Mouse (Mus musculus) spleen, adult 12 weeks (tissue): Measurements from ENCODE around the gene Adh7.

Experiments
- DNase-seq: peaks from one replicate; pipeline ENCODE4 v3.0.0; 2022; ENCODE audit warnings: low spot score

The Adh7 gene

GRCm38 (mm10) chr3:138254205-138254604 is 36.6 kb downstream of the Adh7 start:
- DNase-seq, result no peak

DNA sequence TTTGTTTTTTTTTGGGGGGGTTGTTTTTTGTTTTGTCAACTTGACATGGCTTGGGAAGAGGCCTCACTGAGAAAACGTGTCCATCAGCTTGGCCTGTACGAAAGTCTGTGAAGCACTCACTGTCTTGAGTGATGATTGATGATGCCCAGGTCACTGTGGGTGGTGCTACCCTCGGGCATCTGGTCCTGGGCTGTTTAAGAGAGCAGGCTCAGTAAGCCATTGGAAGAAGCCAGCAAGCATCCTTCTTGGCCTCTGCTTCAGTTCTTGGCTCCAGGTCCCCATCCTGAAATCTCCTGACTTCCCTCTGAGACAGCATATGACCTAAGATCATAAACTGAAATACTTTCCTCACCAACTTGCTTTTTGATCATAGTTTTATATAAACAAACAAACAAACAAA is 37.8 kb downstream of the Adh7 start:
- DNase-seq, result no peak

DNA sequence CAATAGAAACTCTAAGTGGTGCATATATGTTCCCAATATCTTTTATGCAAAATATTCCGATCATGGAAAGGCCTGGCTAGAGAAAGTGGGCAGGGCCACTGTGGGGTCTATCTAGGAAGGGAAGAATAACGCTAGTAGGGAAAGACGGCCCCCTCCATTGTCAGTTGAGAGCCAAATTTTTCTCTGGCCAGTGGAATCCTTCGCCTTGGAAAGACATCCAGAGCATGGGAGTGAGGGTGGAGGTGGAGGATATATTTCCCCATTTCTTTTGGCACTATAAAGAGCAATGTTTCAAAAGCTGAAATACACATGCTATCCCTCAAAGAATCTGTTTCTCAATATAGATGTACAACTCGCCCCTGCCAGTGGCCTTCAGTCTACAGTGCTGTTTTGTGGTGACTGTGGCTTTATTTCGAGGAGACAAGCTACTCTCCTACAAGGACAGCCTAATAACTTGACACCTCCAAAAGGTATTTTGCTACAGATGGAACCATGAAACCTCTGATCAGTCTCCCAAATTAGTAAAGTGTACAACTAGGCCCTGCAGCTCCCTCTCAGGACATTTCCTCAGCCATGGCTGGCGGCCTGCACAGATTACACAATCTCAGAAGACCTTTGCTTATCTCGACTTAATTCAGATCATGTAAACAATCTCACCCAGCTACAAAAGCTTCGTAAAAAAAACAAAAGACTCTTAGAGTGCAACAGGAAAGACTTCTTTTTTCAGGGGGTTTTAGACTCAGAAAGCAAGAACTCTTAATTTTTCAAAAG is 38.4 kb downstream of the Adh7 start:
- DNase-seq, result no peak

GRCm38 (mm10) chr3:138260721-138261669 is 43.4 kb downstream of the Adh7 start, which contains the start of gene Adh1:
Adh1 (plus strand) TSS chr3:138260991.
- DNase-seq, result no peak

DNA sequence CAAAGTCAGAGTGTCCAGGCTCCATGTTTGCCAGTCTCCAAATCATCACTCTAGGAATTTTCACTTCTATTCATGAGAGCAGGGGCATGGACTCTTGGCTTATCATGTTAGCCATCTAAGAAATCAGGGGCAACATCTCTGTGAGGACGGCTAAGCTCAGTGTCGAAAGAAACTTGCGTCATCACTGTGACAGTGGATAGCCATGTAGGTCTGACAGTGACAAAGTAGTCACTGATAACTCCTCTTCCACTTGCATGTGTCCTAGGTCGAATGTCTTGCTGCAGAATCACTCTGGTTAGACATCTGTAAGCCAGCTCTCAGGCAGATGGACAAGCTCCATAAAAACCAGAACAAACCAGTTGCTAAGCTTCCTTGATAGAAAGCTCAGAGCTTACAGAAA is 45.0 kb downstream of the Adh7 start:
- DNase-seq, result no peak

GRCm38 (mm10) chr3:138263154-138263930 is 45.8 kb downstream of the Adh7 start:
- DNase-seq, result no peak

- no peak for DNase-seq
These were observed 47.1 kb downstream of the Adh7 start for GRCm38 (mm10) chr3:138264648-138265047.

- no peak for DNase-seq
These were observed 52.9 kb downstream of the Adh7 start for GRCm38 (mm10) chr3:138270507-138270906.

GRCm38 (mm10) chr3:138271297-138271696 is 53.7 kb downstream of the Adh7 start:
- no peak for DNase-seq

- no peak for DNase-seq
These were observed 55.5 kb downstream of the Adh7 start for GRCm38 (mm10) chr3:138273080-138273479.

- no peak for DNase-seq
These were observed 57.5 kb downstream of the Adh7 start for GRCm38 (mm10) chr3:138275100-138275499.

DNA sequence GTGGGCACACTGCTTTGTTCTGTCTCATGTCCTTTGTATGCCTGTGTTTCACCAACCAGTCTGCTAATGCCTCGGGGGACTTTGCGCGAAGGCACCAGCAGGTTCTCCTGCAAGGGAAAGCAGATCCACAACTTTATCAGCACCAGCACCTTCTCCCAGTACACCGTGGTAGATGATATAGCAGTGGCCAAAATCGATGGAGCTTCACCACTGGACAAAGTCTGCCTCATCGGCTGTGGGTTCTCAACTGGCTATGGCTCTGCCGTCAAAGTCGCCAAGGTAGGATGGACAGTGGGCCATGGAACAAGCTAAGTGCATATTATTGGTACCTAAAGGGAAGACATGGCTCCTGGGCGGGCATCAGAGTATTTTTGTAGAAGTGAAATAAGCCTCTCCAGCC is 65.0 kb downstream of the Adh7 start:
- DNase-seq, result no peak
